23 mouse cellular contexts compared by ENCODE assay signal in genomic region chr6:140106141-140106540, GRCm38 (mm10).
"Had no signal": no experiment of that assay in that cellular context is flagged by ENCODE, and none has a peak within 500 bp of the region (broad histone marks: within the 10 kb centered on the region; RNA-seq: fewer than 3 reads in every experiment).

No protein-coding gene starts in this region.

- H3K4me2 ChIP-seq: heart, embryonic 12.5 days; hindbrain, embryonic 12.5 days; hindbrain, embryonic 14.5 days; limb, embryonic 12.5 days; liver, embryonic 11.5 days had no signal

- ATAC-seq: hindbrain, embryonic 16.5 days; inflammation-experienced regulatory T-cells, adult 6 months had no signal

- H3K9me3 ChIP-seq: heart, embryonic 10.5 days; heart, embryonic 12.5 days; hindbrain, embryonic 10.5 days; hindbrain, embryonic 12.5 days; limb, embryonic 12.5 days had no signal

- H3K4me3 ChIP-seq: gastrocnemius, adult 2 months; heart, embryonic 10.5 days; heart, embryonic 12.5 days; hindbrain, embryonic 10.5 days; hindbrain, embryonic 12.5 days; layer of hippocampus, adult 2 months; left cerebral cortex, adult 2 months; limb, embryonic 12.5 days had no signal

- H3K9ac ChIP-seq: heart, embryonic 12.5 days; hindbrain, embryonic 12.5 days; hindbrain, embryonic 14.5 days; limb, embryonic 12.5 days had no signal

- H3K27ac ChIP-seq: gastrocnemius, adult 2 months; heart, embryonic 10.5 days; hindbrain, embryonic 10.5 days; hindbrain, embryonic 12.5 days; hindbrain, embryonic 14.5 days; layer of hippocampus, adult 2 months; left cerebral cortex, adult 2 months; limb, embryonic 12.5 days had no signal

- H3K36me3 ChIP-seq: heart, embryonic 10.5 days; heart, embryonic 12.5 days; hindbrain, embryonic 10.5 days; hindbrain, embryonic 12.5 days; limb, embryonic 12.5 days had no signal

- H3K4me1 ChIP-seq: heart, embryonic 10.5 days; heart, embryonic 12.5 days; hindbrain, embryonic 10.5 days; hindbrain, embryonic 12.5 days had no signal

- DNase-seq: gastrocnemius, adult 2 months; gastrocnemius, postnatal 10 days; gastrocnemius, postnatal 25 days; heart, adult 18-20 months; heart, postnatal 10 days; heart, postnatal 4 days; kidney, adult 11 months; kidney, adult 8-10 months; kidney, postnatal 10 days; kidney, postnatal 25 days; kidney, postnatal 4 days; liver had no signal

- H3K27me3 ChIP-seq: heart, embryonic 12.5 days; hindbrain, embryonic 12.5 days; limb, embryonic 12.5 days had no signal
